Mouse (Mus musculus): ENCODE measurements at regions not wholly inside any gene's neighbourhood (a gene's known extent, or its start where the extent isn't known, plus 50 kb on each side); places are given as distances from the start of the nearest gene placed in this dataset.
"Not testable (repeated sequence)": the region's sequence is repeated elsewhere in the genome, so short reads cannot be mapped to it uniquely, and the experiment has no call there.

GRCm38 (mm10) chr10:118603857-118604414, 163.1 kb downstream of the Ifng start:
- no peak for DNase-seq

GRCm38 (mm10) chr10:118605156-118605821, 164.4 kb downstream of the Ifng start:
- DNase-seq: no peak

- DNase-seq: no peak
These were observed 166.6 kb downstream of the Ifng start for GRCm38 (mm10) chr10:118607418-118607817.

DNA sequence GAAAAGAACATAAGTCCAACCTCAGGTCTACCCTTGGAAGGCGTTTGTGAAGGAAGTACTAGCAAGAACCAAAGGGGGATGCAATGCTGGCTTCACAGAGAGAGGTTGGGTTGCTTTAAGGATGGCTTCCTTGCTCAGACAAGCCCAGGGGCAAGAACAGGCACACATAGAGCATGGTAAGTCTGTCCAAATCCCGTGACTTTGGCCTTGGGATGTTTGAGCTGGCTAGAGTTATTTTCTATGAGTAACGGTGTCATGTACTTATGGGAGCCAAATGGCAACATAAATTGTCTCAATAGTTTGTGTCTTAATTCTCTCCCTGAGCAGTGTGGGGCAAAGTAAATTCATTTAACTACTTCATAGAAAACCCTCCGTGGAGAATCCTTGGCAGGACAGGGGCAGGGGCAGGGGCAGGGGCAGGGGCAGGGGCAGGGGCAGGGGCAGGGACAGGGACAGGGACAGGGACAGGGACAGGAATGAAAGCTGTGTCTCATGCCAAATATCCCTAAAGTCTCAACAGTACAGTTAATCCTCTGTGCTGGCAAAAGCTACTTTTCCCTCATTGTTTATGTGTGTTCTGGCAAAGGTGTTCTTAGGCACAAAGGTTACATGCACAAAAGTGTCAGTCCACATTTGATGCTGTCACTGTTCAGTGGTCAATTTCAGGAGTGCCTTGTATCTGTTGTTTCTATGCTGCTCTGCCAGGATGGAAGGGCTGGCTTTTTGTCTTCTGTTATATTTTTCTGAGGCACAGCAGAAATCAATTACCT, 167.7 kb downstream of the Ifng start:
- DNase-seq: peak; percentile 46

DNA sequence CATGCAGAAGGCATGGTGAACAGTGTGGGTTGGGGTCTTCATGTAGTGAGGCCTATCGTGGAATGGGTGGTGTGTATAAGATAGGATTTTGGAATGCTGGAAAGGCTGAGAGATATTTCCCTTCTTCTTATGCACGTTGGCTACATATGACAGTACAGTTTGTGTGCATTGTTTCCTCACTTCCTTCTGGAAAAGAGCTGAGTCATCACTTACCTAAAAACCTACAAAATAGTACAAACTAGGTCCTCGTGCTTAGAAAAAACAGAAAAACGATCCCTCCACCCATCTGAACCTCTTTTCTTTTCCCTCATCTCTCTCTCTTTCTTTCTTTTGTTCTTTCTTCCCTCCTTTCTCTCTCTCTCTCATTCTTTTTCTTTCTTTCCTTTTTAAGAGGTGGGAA, 168.3 kb downstream of the Ifng start:
- DNase-seq: no peak

GRCm38 (mm10) chr10:118610868-118611461, 170.1 kb downstream of the Ifng start:
- no peak for DNase-seq

- no peak for DNase-seq
These were observed 171.2 kb downstream of the Ifng start for GRCm38 (mm10) chr10:118612091-118612490.

- no peak for DNase-seq
These were observed 172.3 kb downstream of the Ifng start for GRCm38 (mm10) chr10:118613056-118613695.

GRCm38 (mm10) chr10:118614251-118614865, 173.5 kb downstream of the Ifng start:
- DNase-seq: no peak

- DNase-seq: no peak
These were observed 174.5 kb downstream of the Ifng start for GRCm38 (mm10) chr10:118615131-118616020.

DNA sequence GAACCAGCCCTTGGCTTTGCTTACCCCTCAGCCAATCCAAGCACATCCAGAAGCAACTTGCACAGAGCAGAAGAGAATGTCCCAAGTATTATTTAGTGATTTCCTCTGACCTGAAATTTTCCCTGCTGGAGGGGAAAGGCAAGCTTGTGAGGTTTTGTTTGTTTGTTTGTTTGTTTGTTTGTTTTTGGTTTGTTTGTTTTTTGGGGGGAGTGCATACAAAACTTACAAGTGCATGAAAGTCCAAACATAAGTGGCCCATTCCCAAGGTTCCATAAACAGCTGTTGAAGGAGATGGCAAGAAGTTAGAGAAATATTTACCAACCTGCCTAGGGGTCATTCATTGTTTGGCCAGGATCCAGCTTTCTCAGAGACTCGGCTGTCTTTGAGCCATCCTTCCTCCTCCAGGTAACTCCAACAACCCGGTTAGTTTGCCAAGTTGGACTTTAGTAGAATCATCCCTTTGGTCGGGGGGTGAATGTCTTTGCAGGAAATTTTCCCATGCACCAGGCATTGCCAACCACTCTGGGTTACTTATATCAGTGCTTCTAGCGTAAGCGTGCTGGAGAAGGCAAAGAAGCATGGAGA, 175.3 kb downstream of the Ifng start:
- no peak for DNase-seq

GRCm38 (mm10) chr10:118617291-118618044, 176.6 kb downstream of the Ifng start:
- no peak for DNase-seq

- not testable (repeated sequence) for DNase-seq
These were observed 177.4 kb downstream of the Ifng start for GRCm38 (mm10) chr10:118618251-118618650.

DNA sequence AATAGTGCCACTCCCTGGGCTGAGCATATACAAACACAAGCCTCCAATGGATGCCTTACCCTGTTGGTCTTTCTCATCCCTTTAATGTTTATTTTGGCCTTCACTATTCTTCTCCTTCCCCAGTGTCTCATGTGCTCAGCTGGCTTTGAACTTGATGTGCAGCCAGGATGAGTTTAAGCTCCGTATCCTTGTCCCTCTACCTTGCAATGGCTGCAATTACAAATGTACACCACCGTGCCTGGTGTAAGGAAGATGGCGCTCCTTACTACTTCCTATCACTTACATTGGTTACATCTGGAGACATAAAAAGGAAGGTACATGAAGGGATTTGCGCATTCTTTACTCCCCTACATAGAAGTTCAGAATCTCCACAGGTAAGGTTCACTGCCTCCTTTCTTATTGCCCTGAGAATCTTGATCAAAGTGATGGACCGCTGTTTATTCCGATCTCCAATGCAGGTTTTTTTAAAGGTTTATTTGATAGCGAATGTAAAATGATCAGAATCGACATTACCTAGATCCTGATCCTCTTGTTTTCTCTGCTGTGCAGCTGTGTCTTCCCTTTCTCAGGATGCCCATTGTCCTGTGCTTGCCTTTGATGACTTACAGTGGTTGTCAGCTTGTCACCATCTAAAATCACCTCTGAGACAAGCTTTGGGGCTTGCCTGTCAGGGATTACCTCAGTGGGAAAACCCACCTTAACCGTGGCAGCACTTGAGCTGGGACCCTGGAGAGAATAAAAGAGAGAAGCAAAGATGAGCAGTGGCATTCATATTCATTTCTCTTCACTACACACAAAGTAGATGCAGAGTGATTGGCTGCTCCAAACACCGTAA, 178.1 kb downstream of the Ifng start:
- no peak for DNase-seq

- no peak for DNase-seq
These were observed 178.8 kb downstream of the Ifng start for GRCm38 (mm10) chr10:118619601-118620000.

GRCm38 (mm10) chr10:118620611-118621010, 179.8 kb downstream of the Ifng start:
- DNase-seq: no peak

- DNase-seq: no peak
These were observed 180.7 kb downstream of the Ifng start for GRCm38 (mm10) chr10:118621546-118621945.

DNA sequence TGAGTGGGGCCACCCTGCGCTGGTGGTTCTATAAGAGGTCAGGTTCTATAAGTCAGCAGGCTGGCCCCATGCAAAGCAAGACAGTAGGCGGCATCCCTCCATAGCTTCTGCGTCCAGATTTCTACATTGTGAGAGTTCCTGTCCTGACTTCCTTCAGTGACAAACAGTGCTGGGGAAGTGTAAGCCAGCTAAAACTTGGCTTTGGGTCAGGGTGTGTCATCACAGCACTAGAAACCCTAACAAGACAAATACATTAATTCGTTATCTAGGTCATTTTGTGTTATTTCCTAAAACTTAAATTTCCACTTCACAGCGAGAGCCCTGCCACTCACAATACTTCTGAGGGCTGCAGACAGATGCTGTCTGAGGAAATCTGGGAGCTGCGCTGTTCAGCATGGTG, 181.3 kb downstream of the Ifng start:
- DNase-seq: no peak

- DNase-seq: no peak
These were observed 182.1 kb downstream of the Ifng start for GRCm38 (mm10) chr10:118622916-118623315.
